Mouse (Mus musculus): ENCODE results near the gene Tnmd.

GRCm38 (mm10) chrX:133853637-133854036, 2.9 kb downstream of the Tnmd start:
- no peak for TF ChIP-seq CTCF (conservative IDR thresholded peaks at IDR 0.05; ENCODE audit: insufficient read depth, insufficient read length, low read depth, low read length)
- no peak for TF ChIP-seq POLR2A (IDR thresholded peaks at IDR 0.05; ENCODE audit: low read depth, low read length)
